Mouse (Mus musculus) forebrain, postnatal 0 days (tissue): ENCODE measurements around the gene Nek2. TPM values are rescaled to one million over a fixed set of nuclear protein-coding genes. Genes with fewer than 3 reads are reported as not detected.

Experiments used
- ATAC-seq: fragments of 200-750 bp; cut with Nextera tagmentation; 2 replicates; pipeline ENCODE4 v1.8.0; 2017; ENCODE audit warnings: mild to moderate bottlenecking, moderate library complexity
- DNase-seq: peaks from one replicate; pipeline ENCODE4 v3.0.0-alpha.2; 2015
- H3K27ac ChIP-seq: fragments of 300-500 bp; sonication (generic); 2 replicates; pipeline ENCODE4 v1.5.1; 2014; ENCODE audit warnings: low read depth, mild to moderate bottlenecking, antibody characterized with exemption, low read length, moderate library complexity, mixed read lengths
- H3K27me3 ChIP-seq: fragments of 300-500 bp; sonication (generic); 2 replicates; pipeline ENCODE4 v1.6.1; 2014; ENCODE audit warnings: mild to moderate bottlenecking, low read length, mixed read lengths; ENCODE audit not compliant: insufficient read depth
- H3K36me3 ChIP-seq: fragments of 300-500 bp; sonication (generic); 2 replicates; pipeline ENCODE4 v1.6.1; 2014; ENCODE audit warnings: mild to moderate bottlenecking, moderate library complexity; ENCODE audit not compliant: insufficient read depth
- H3K4me1 ChIP-seq: fragments of 300-500 bp; sonication (generic); 2 replicates; pipeline ENCODE4 v1.6.1; 2014; ENCODE audit warnings: antibody characterized with exemption; ENCODE audit not compliant: insufficient read depth
- H3K4me2 ChIP-seq: fragments of 300-500 bp; sonication (generic); 2 replicates; pipeline ENCODE4 v1.6.1; 2014; ENCODE audit warnings: low read depth, mild to moderate bottlenecking, moderate library complexity
- H3K4me3 ChIP-seq: fragments of 300-500 bp; sonication (generic); 2 replicates; pipeline ENCODE4 v1.5.1; 2014; ENCODE audit warnings: low read depth, low read length, mixed read lengths
- H3K9ac ChIP-seq: fragments of 300-500 bp; sonication (generic); 2 replicates; pipeline ENCODE4 v1.6.1; 2014; ENCODE audit warnings: mild to moderate bottlenecking
- H3K9me3 ChIP-seq: fragments of 300-500 bp; sonication (generic); 2 replicates; pipeline ENCODE4 v1.6.1; 2016; ENCODE audit warnings: low read length
- CTCF ChIP-seq: sonication (generic); IDR thresholded peaks from 2 replicates; pipeline ENCODE4 v1.5.1; 2016; ENCODE audit warnings: antibody characterized with exemption, control low read depth, low read depth
- WGBS: fragments of 180-500 bp; shearing (Covaris S2); extraction: QIAGEN DNeasy Blood & Tissue Kit; methylation state at CpG from one replicate; pipeline ENCODE4 v1.1.7; 2014; 5-methylcytosine and 5-hydroxymethylcytosine counted together
- polyA plus RNA-seq: library from polyadenylated mRNA; unstranded; fragments of >200 nt; fragmentation: Nextera tagmentation; extraction: Ambion mirVana; gene quantifications from 2 replicates; pipeline ENCODE4 v1.2.1, GENCODE M21; 2015
- total RNA-seq: library from RNA; depleted of rRNA; stranded (reverse); fragments of >200 nt; gene quantifications from 2 replicates; pipeline ENCODE4 v1.2.3, GENCODE M21; 2014

Nek2 gene
- total and polyA plus RNA-seq, 2 experiments from 2014 or later: 5.1 to 6.2 TPM

DNA sequence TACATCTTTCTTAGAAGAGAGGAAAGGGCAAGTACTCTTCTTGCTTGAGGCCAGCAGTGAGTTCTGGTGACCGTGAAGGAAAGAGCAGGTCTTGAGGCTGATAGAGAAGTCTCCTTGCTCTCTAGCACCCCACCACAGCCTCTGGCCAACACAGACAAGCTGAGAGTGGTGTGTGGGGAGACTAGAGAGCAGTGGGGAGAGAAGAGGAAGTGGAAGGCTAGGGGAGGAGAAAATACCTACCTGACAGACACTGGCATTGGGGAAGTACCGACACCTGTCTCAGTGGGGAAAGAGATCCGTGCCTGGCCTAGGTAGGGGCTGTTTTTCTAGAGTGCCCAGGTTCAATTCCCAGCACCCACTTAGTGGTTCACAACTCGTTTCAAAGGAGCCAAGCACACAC, 7.0 kb upstream of the Nek2 start:
- WGBS: 82% methylated on average over 4 of the region's 4 CpGs
- H3K9me3 ChIP-seq: no peaks in the 10 kb centered on the region
- ATAC-seq (no peak), DNase-seq (no peak)
- no peaks in the 10 kb centered on the region for H3K27me3 ChIP-seq
- no peak overlapping the region for H3K4me3 ChIP-seq
- no peak overlapping the region for H3K27ac ChIP-seq
- no peaks in the 10 kb centered on the region for H3K4me1 ChIP-seq
- TF ChIP-seq CTCF: no peak
- H3K9ac ChIP-seq: no peak overlapping the region
- H3K36me3 ChIP-seq: no peaks in the 10 kb centered on the region
- H3K4me2 ChIP-seq: no peak overlapping the region

DNA sequence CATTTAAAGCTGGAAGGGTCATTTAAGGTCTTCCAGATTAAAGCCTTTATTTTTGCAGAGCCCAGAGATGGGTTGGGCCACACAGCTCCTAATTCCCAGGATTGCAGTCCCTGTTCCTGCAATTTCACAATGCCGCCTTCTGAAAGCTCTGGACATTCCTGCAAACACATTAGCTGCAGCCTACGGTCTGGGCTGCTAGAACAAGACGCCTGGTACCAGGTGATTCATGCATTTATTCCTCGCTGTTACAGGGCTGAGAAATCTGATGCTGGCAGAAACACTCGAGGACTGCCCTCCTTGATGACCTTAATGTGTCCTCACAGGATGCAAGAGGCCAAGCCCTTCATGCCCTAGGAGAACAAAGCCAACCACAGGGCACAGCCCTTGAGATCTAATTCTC, 6.3 kb upstream of the Nek2 start:
- no peaks in the 10 kb centered on the region for H3K27me3 ChIP-seq
- H3K9me3 ChIP-seq: no peaks in the 10 kb centered on the region
- DNase-seq: no peak
- 57% methylated on average over 5 of the region's 5 CpGs for WGBS
- TF ChIP-seq CTCF: no peak
- H3K36me3 ChIP-seq: no peaks in the 10 kb centered on the region
- no peak overlapping the region for H3K4me3 ChIP-seq
- no peak overlapping the region for H3K9ac ChIP-seq
- H3K4me1 ChIP-seq: no peaks in the 10 kb centered on the region
- H3K4me2 ChIP-seq: no peak overlapping the region
- ATAC-seq: no peak
- H3K27ac ChIP-seq: no peak overlapping the region

DNA sequence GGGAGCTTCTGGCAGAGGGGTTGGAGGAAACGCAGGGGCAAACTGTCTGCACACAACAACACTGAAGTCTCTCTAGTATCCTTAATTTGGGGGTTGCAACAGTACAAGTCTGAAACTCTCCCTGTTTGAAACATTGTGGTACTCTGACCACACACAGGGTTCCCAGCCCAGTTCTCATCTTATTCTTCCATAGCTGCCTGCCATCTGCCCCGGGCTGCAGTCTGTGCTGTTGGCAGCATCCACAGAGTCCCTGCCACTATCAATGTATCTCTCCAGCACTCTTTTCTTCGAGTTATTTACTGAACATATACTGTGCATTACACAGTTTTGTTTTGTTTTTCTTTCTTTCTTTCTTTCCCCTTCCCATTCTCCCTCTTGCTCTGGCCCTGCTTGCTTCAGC, 4.6 kb upstream of the Nek2 start:
- TF ChIP-seq CTCF: no peak
- no peaks in the 10 kb centered on the region for H3K27me3 ChIP-seq
- H3K4me3 ChIP-seq: no peak overlapping the region
- ATAC-seq: no peak
- H3K9me3 ChIP-seq: no peaks in the 10 kb centered on the region
- WGBS: 57% methylated on average over 3 of the region's 3 CpGs
- H3K27ac ChIP-seq: no peak overlapping the region
- H3K9ac ChIP-seq: no peak overlapping the region
- peak; percentile 11 for DNase-seq
- H3K36me3 ChIP-seq: no peaks in the 10 kb centered on the region
- H3K4me1 ChIP-seq: no peaks in the 10 kb centered on the region
- H3K4me2 ChIP-seq: no peak overlapping the region

DNA sequence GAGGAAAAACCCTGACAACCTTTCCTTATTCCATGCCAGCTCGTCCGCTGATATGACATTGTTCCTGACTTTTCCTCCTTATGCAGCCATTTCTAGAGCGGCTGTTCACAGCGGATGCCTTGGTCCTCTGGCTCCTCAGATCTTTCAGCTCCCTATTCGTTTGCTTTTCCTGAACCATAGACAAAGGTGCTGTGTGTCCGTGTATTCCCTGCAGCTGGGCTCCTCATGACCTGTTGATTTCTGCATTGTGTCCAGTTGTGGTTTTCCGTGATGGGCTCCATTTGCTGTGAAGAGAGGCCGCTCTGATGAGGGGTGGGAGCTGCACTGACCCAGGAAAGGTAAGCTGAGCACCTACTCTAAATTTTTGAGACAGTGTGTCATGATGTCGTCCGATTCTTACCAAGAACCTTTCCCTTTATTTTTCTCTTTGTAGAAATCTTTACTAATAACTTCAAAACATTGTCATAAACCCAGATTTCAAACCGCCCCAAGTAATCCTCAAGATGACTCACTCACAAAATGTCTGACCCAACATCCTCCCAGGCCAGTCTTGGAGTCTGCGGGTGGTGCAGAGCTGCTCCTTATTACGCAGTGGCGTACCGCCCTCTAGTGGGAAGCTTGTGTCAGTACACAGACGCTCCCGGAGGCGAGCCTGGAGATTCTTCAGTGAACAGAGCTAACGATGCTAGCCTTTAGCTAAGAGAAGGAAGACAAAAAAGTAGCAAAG, 3.7 kb upstream of the Nek2 start:
- ATAC-seq: peak; percentile 67
- Histone ChIP-seq H3K27me3 (no peaks in the 10 kb centered on the region), H3K4me2 (no peak overlapping the region), H3K9me3 (no peaks in the 10 kb centered on the region), H3K4me1 (no peaks in the 10 kb centered on the region), H3K36me3 (no peaks in the 10 kb centered on the region), H3K27ac (no peak overlapping the region), H3K4me3 (no peak overlapping the region), H3K9ac (no peak overlapping the region)
- TF ChIP-seq CTCF: peak; percentile 98
- DNase-seq: peak; percentile 92
- 34% methylated on average over 19 of the region's 19 CpGs for WGBS

DNA sequence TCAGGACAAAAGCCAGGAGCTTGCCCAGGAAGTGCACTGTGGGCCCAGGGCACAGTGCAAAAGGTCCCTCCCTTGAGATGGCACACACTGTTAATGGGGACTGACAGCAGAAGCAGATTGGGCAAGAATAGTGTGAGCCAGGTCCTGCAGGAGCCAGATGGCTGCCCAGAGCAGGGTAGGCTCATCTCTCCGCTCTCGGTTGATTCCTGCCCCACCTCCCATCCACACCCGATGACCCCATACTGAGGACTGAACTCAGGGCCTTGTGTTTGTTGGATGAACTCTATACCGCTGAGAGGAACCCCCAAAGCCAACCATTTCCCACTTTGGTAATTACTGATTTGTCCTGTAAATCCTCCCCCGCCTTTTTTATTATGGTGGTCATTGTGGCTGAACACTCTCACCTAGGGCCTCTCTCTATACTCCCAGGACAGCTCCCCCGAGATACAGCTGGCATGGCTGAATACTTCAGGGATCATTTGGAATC, 3.1 kb upstream of the Nek2 start:
- H3K4me2 ChIP-seq: no peak overlapping the region
- H3K36me3 ChIP-seq: no peaks in the 10 kb centered on the region
- no peak for ATAC-seq
- DNase-seq: no peak
- no peak overlapping the region for H3K4me3 ChIP-seq
- no peak overlapping the region for H3K9ac ChIP-seq
- TF ChIP-seq CTCF: no peak
- H3K4me1 ChIP-seq: no peaks in the 10 kb centered on the region
- 40% methylated on average over 6 of the region's 6 CpGs for WGBS
- no peaks in the 10 kb centered on the region for H3K27me3 ChIP-seq
- H3K9me3 ChIP-seq: no peaks in the 10 kb centered on the region
- H3K27ac ChIP-seq: no peak overlapping the region

DNA sequence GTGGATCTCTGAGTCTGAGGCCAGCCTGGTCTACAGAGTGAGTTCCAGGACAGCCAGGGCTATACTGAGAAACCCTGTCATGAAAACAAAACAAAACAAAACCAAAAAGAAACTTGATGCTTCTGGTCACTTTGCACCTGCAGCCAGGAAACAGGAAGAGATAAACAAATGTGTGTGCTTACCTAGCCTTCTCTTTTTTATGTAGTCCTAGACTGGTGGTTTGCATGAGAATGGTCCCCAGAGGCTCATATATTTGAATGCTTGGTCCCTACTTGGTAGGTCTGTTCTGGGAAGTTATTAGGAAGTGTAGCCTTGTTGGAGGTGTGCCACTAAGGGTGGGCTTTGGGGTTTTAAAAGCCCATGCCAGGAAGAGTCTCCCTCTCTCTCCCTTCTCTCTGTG, 2.2 kb upstream of the Nek2 start:
- Histone ChIP-seq H3K27ac (no peak overlapping the region), H3K4me3 (no peak overlapping the region), H3K4me1 (no peaks in the 10 kb centered on the region), H3K4me2 (no peak overlapping the region), H3K36me3 (no peaks in the 10 kb centered on the region), H3K9ac (no peak overlapping the region), H3K27me3 (no peaks in the 10 kb centered on the region), H3K9me3 (no peaks in the 10 kb centered on the region)
- no peak for ATAC-seq
- DNase-seq: no peak
- no peak for TF ChIP-seq CTCF

DNA sequence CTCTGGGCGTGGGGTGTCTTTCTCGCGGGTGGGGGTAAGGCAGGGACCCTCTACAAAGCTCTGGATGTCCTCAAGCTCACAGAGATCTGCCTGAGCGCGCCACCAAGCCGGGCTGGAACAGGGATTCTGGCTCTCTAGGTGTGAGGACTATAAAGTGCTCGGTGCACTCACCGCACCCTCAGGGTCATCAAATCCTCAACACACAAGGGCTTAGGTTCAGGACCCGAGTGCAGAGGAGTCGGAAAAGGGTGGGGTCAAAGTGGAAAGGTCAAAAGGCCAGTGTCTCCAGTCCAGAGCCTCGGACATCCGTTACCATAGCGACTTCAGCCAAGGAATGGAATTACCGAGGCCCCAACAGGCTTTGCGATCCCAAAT, 306 bp upstream of the Nek2 start:
- no peaks in the 10 kb centered on the region for H3K27me3 ChIP-seq
- no peaks in the 10 kb centered on the region for H3K4me1 ChIP-seq
- no peak for TF ChIP-seq CTCF
- H3K9ac ChIP-seq: peak overlapping the region; percentile 38
- peak; percentile 10 for ATAC-seq
- no peaks in the 10 kb centered on the region for H3K9me3 ChIP-seq
- H3K36me3 ChIP-seq: no peaks in the 10 kb centered on the region
- DNase-seq: no peak
- 6% methylated on average over 15 of the region's 15 CpGs for WGBS
- H3K4me2 ChIP-seq: peak overlapping the region; percentile 92
- H3K4me3 ChIP-seq: peak overlapping the region; percentile 63
- H3K27ac ChIP-seq: no peak overlapping the region
